Mouse (Mus musculus) forebrain, embryonic 15.5 days (tissue): Measurements from ENCODE around the gene Fbxo22. TPM values are rescaled to one million over a fixed set of nuclear protein-coding genes. Genes with fewer than 3 reads are reported as not detected.
"Not testable (repeated sequence)": the region's sequence is repeated elsewhere in the genome, so short reads cannot be mapped to it uniquely, and the experiment has no call there.

Experiments used
- ATAC-seq: fragments of 200-750 bp; cut with Nextera tagmentation; replicated peaks from 2 replicates; pipeline ENCODE4 v1.8.0; 2017; ENCODE audit warnings: mild to moderate bottlenecking, moderate TSS enrichment, moderate library complexity
- H3K27ac ChIP-seq: fragments of 300-500 bp; sonication (generic); replicated peaks from 2 replicates; pipeline ENCODE4 v1.5.1; 2015; ENCODE audit warnings: mild to moderate bottlenecking, inconsistent platforms
- H3K27me3 ChIP-seq: fragments of 300-500 bp; sonication (generic); 2 replicates; pipeline ENCODE4 v1.6.1; 2015; ENCODE audit warnings: inconsistent platforms
- H3K36me3 ChIP-seq: fragments of 300-500 bp; sonication (generic); 2 replicates; pipeline ENCODE4 v1.6.1; 2015; ENCODE audit warnings: mild to moderate bottlenecking, inconsistent platforms
- H3K4me1 ChIP-seq: fragments of 300-500 bp; sonication (generic); 2 replicates; pipeline ENCODE4 v1.6.1; 2015; ENCODE audit warnings: inconsistent platforms
- H3K4me2 ChIP-seq: fragments of 300-500 bp; sonication (generic); replicated peaks from 2 replicates; pipeline ENCODE4 v1.6.1; 2015; ENCODE audit warnings: mild to moderate bottlenecking, inconsistent platforms
- H3K4me3 ChIP-seq: fragments of 300-500 bp; sonication (generic); 2 replicates; pipeline ENCODE4 v1.5.1; 2015; ENCODE audit warnings: mild to moderate bottlenecking, inconsistent platforms
- H3K9ac ChIP-seq: fragments of 300-500 bp; sonication (generic); replicated peaks from 2 replicates; pipeline ENCODE4 v1.6.1; 2015; ENCODE audit warnings: mild to moderate bottlenecking, inconsistent platforms
- H3K9me3 ChIP-seq: fragments of 300-500 bp; sonication (generic); 2 replicates; pipeline ENCODE4 v1.6.1; 2016; ENCODE audit warnings: inconsistent platforms
- WGBS: fragments of 180-500 bp; shearing (Covaris S2); methylation state at CpG from one replicate; pipeline ENCODE4 v1.1.7; 2015; ENCODE audit warnings: mixed read lengths; 5-methylcytosine and 5-hydroxymethylcytosine counted together
- polyA plus RNA-seq: library from polyadenylated mRNA; unstranded; fragments of >200 nt; fragmentation: Nextera tagmentation; extraction: Ambion mirVana; gene quantifications from 2 replicates; pipeline ENCODE4 v1.2.1, GENCODE M21; 2015

Fbxo22 gene
- polyA plus RNA-seq, 1 experiment from 2014 or later = 86.7 TPM

DNA sequence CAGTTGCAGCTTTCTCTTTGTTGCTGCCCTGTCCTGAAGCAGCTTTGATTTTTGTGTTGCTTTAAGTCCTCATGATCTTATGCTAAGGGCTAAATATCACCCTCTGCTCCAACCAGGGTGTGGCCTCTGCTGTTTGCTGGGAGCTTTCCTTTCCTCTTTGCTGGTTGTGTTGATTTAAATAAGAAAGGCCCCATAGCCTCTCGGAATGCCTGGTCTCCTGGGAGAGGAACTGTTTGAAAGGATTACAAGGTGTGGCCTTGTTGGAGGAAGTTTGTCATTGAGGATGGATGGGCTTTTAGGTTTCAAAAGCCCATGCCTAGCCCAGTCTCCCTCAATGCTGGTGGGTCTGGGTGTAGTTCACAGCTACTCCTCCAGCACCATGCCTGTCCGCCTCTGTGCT lies 7.4 kb downstream of the Fbxo22 start:
- WGBS = 70% methylated on average over 2 of the region's 2 CpGs
- peaks cover 6% of the 10 kb centered on the region for H3K4me1 ChIP-seq
- no peak for ATAC-seq
- H3K4me3 ChIP-seq = no peak overlapping the region
- H3K9me3 ChIP-seq = no peaks in the 10 kb centered on the region
- H3K9ac ChIP-seq = no peak overlapping the region
- H3K27me3 ChIP-seq = no peaks in the 10 kb centered on the region
- H3K27ac ChIP-seq = no peak overlapping the region
- H3K4me2 ChIP-seq = no peak overlapping the region
- peaks cover 70% of the 10 kb centered on the region for H3K36me3 ChIP-seq

DNA sequence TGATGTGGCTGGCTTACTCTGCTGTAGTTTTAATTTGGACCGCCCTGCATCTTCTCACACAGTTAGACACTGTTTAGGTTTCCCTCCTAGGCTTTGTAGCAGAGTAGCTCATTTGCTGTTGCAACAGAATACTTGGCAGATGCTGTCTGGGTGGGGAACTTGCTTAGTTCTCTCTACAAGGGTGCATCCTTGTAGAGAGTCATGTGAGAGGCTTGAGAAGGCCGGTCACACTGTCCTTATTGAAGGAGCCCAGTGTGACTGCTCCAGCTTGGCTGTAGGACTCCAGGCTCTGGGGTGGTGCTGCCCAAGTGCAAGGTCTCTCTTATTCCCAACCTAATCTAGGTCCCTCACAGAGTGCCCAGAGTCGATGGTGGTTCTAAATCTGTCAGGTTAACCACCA lies 8.7 kb downstream of the Fbxo22 start:
- H3K9ac ChIP-seq = no peak overlapping the region
- no peaks in the 10 kb centered on the region for H3K27me3 ChIP-seq
- WGBS = 94% methylated on average over 3 of the region's 3 CpGs
- ATAC-seq = no peak
- H3K4me3 ChIP-seq = no peak overlapping the region
- H3K4me2 ChIP-seq = no peak overlapping the region
- H3K4me1 ChIP-seq = no peaks in the 10 kb centered on the region
- no peaks in the 10 kb centered on the region for H3K9me3 ChIP-seq
- no peak overlapping the region for H3K27ac ChIP-seq
- H3K36me3 ChIP-seq = peaks cover 83% of the 10 kb centered on the region

DNA sequence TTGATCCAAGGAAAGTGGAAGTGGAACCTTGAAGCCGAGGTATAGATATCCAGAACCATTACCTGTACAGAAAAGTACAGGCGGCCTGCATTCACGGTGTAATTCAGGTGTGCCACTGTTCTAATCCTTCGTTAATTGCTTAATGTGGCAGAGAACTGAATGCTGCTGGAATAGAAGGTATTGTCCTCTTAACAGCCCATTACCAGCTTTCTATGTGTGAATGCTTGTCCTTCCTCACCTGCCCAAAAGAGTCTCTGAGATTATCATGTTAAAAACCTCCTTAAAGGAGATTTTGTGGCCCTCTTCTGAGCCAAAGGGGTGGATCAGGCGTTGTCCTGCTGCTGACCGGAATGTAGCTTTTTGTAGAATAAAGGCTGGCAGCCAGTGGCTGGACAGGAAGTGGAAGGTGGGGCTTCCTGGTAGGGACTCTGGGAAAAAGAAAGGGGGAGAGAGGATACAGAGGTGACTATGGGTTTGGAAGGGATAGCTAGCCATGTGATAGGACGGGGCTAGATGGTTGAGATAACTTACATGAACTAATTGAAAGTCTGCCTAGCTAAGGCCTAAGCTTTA lies 16.5 kb downstream of the Fbxo22 start:
- 80% methylated on average over 7 of the region's 7 CpGs for WGBS
- H3K27me3 ChIP-seq = no peaks in the 10 kb centered on the region
- no peak for ATAC-seq
- H3K4me2 ChIP-seq = no peak overlapping the region
- no peaks in the 10 kb centered on the region for H3K4me1 ChIP-seq
- H3K9me3 ChIP-seq = no peaks in the 10 kb centered on the region
- no peak overlapping the region for H3K9ac ChIP-seq
- H3K36me3 ChIP-seq = peaks cover 48% of the 10 kb centered on the region
- no peak overlapping the region for H3K27ac ChIP-seq
- no peak overlapping the region for H3K4me3 ChIP-seq

DNA sequence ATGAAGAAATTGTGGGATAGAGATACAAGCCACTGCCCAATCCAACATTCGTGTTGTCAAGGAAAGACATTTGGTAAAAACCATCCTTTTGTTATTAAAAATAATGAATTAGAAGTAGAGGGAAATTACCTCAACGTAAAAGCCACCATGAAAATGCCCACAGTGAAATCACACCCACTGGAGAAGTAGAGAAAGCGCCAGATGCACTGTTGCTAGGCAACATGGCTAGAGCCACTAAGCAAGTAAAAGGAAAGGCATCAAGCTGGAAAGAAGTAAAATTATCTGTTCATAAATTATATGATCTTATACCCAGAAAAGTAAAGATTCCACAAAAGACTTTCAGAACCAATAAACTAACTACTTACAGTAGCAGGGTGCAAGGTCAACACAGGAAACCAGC lies 17.5 kb downstream of the Fbxo22 start:
- H3K4me1 ChIP-seq = no peaks in the 10 kb centered on the region
- ATAC-seq = no peak
- no peaks in the 10 kb centered on the region for H3K27me3 ChIP-seq
- no peak overlapping the region for H3K4me3 ChIP-seq
- H3K4me2 ChIP-seq = no peak overlapping the region
- no peak overlapping the region for H3K9ac ChIP-seq
- H3K9me3 ChIP-seq = no peaks in the 10 kb centered on the region
- WGBS = 71% methylated on average over 3 of the region's 3 CpGs
- H3K27ac ChIP-seq = no peak overlapping the region
- peaks cover 38% of the 10 kb centered on the region for H3K36me3 ChIP-seq

DNA sequence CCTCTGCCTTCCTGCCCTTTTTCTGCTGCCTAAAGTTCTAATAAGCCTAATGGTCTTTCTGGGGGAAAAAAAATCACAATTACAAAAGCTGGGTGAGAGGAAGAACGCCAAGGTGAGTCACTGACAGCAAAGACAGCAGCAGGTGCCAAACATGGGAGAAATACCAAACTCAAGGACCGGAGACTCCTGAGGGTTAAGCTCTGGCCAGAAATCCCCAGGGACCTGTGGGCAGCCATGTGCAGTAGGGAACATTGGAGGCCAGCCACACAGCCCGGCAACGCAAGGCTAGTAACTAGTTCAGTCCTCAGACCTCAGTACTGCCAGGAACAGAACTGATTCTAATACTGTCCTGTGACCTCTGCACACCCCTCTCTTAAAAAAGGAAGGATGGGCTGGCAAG lies 19.4 kb downstream of the Fbxo22 start:
- WGBS = 96% methylated on average over 4 of the region's 4 CpGs

DNA sequence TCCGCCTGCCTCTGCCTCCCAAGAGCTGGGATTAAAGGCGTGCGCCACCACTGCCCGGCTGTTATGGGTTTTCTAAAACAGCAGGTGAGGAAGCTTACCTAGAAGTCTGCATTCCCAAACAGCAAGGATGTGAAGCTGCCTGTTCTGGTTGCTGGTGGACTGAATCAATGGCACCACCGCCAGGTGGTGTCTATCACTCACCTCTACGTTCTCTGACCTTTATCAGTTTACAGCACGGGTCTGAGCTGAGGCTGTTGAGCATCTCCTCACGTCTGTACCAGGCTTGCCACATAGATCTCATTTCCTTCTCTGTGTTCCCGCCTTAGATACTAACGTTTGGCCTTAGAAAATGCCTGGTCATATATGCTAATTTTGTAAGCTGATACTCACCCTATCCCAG lies 20.3 kb downstream of the Fbxo22 start:
- 74% methylated on average over 10 of the region's 10 CpGs for WGBS
- Histone ChIP-seq H3K9ac (no peak overlapping the region), H3K9me3 (no peaks in the 10 kb centered on the region), H3K4me2 (no peak overlapping the region), H3K27ac (no peak overlapping the region), H3K4me1 (no peaks in the 10 kb centered on the region), H3K27me3 (no peaks in the 10 kb centered on the region), H3K4me3 (no peak overlapping the region), H3K36me3 (peaks cover 13% of the 10 kb centered on the region)
- ATAC-seq = no peak

More for the DNA sequence above, 19.4 kb downstream of the Fbxo22 start:
- H3K9ac ChIP-seq = no peak overlapping the region
- H3K9me3 ChIP-seq = no peaks in the 10 kb centered on the region
- H3K27ac ChIP-seq = no peak overlapping the region
- H3K4me3 ChIP-seq = no peak overlapping the region
- no peak overlapping the region for H3K4me2 ChIP-seq
- H3K27me3 ChIP-seq = no peaks in the 10 kb centered on the region
- no peak for ATAC-seq
- H3K36me3 ChIP-seq = peaks cover 20% of the 10 kb centered on the region
- no peaks in the 10 kb centered on the region for H3K4me1 ChIP-seq

DNA sequence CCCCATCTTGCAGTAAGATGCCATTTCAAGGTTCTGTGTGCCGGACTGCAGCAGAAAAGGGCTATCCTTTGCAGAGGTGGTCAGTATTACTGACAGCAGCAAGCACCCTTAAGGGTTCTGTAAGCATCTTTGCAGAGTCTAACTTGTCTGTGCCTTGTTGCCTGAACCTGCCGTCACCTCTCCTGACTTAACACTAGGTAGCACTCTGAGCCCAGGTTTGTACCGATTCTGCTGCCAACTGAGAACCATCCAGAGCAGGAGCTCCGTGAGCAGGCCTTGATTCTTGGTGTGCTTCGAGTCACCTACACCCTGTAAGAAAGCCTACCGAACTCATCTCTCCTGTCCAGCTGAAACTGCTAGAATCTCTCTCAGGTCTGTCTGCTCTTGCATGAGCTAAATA lies 22.8 kb downstream of the Fbxo22 start:
- no peak overlapping the region for H3K9ac ChIP-seq
- WGBS = 71% methylated on average over 6 of the region's 6 CpGs
- no peak overlapping the region for H3K4me2 ChIP-seq
- no peaks in the 10 kb centered on the region for H3K4me1 ChIP-seq
- no peaks in the 10 kb centered on the region for H3K9me3 ChIP-seq
- H3K27me3 ChIP-seq = no peaks in the 10 kb centered on the region
- no peaks in the 10 kb centered on the region for H3K36me3 ChIP-seq
- no peak overlapping the region for H3K4me3 ChIP-seq
- H3K27ac ChIP-seq = no peak overlapping the region
- no peak for ATAC-seq

DNA sequence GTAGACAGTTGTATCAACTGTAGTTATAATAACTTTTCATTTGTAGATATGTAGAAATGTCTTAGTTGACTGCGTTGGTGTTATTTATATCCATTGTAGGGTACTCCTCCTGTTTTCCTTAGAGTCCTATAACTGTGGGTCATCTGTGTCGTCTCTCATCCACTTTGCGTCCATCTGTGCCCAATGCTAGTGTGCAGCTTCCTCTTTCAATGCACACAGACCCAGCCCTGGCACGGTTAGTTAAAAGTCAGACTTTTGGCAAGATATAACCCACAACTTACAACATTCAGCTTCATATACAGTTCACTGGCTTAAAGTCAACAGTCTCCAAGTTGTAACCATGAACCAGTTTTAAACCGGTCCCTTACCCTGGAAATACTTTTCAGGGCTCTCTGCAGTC lies 23.4 kb downstream of the Fbxo22 start:
- no peak for ATAC-seq
- H3K36me3 ChIP-seq = no peaks in the 10 kb centered on the region
- H3K9ac ChIP-seq = no peak overlapping the region
- H3K4me1 ChIP-seq = no peaks in the 10 kb centered on the region
- 88% methylated on average over 5 of the region's 5 CpGs for WGBS
- H3K27me3 ChIP-seq = no peaks in the 10 kb centered on the region
- H3K4me3 ChIP-seq = no peak overlapping the region
- no peaks in the 10 kb centered on the region for H3K9me3 ChIP-seq
- no peak overlapping the region for H3K4me2 ChIP-seq
- H3K27ac ChIP-seq = no peak overlapping the region

DNA sequence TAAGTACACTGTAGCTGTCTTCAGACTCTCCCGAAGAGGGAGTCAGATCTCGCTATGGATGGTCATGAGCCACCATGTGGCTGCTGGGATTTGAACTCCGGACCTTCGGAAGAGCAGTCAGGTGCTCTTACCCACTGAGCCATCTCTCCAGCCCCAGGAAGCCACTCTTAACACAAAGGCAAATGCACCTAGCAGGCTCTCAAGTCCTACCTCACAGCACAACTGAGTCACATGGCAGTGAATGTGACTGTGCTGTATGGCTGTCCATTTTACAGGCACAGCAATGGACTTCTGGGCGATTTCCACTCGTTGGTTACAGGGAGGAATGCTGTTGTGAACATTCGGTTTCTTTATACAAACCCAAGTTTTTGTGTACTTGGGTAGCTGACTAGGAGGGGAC lies 23.9 kb downstream of the Fbxo22 start:
- no peaks in the 10 kb centered on the region for H3K9me3 ChIP-seq
- H3K27me3 ChIP-seq = no peaks in the 10 kb centered on the region
- ATAC-seq = no peak
- H3K4me1 ChIP-seq = no peaks in the 10 kb centered on the region
- H3K4me2 ChIP-seq = no peak overlapping the region
- H3K27ac ChIP-seq = no peak overlapping the region
- WGBS = 92% methylated on average over 7 of the region's 7 CpGs
- H3K36me3 ChIP-seq = no peaks in the 10 kb centered on the region
- no peak overlapping the region for H3K9ac ChIP-seq
- no peak overlapping the region for H3K4me3 ChIP-seq

DNA sequence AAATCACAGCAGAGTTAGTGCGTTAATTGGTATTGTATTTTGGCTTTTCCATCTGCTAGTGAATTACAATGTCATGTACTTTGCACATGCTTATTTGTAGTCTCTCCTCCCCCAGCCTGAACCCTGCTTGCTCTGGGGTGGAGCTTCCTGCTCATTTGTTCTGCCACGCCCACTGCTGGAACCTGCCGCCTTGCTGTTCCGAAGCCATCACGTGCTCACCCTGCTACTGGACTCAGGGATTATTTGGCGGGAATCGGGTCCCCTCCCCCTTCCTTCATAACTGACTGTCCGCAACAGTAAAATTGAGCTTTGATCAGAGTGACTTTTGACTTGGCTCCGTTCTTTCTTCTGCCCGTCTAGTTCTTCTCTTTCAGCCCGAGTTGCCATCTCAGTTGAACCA lies 24.4 kb downstream of the Fbxo22 start:
- not testable (repeated sequence) for H3K9ac ChIP-seq, H3K27me3 ChIP-seq, H3K36me3 ChIP-seq, H3K4me2 ChIP-seq, H3K4me1 ChIP-seq, H3K9me3 ChIP-seq, H3K4me3 ChIP-seq, ATAC-seq, H3K27ac ChIP-seq
- WGBS = 74% methylated on average over 11 of the region's 11 CpGs

DNA sequence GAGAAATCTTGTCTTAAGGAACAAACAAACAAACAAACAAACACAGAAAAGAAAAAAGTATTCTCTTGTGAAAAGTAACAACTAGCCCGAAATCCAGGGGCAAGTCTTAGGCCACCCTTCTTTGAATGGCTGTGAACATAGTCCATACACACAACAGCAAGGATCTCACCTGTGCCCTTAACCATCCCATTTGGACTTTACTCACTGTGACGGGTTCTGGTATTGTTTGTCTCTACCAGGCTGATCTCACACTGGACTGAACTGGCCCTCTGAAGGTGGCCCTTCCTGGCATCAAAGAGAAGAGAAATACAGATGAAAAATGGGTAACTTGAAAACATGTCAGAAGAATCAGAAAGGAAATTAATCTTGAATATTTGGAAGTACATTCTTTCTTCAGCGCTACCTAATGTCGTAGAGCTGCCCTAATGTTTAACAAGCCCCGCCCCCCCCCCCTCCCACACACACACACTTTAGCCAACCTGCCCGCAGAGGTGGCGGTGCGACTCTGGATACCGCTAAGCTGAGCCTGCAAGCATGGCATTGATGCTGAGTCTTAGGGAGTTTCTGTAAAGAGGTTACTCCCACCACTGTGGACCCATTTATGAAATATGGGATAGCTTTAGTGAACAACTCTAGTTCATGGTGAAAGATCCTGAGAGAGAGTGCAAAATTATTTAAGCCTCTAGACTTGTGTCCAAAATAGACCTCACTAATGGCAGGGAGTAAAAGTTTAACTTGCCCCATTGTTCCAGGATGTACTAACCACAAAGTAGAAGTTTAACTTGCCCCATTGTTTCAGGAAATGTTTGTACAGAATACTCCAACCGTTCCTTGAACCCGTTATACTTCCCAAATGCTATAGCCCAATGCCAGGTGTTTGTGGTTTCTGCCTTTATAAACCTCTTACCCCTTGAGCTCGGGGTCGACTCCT lies 27.8 kb downstream of the Fbxo22 start:
- no peak overlapping the region for H3K4me3 ChIP-seq
- ATAC-seq = no peak
- H3K27ac ChIP-seq = no peak overlapping the region
- H3K4me2 ChIP-seq = no peak overlapping the region
- H3K4me1 ChIP-seq = no peaks in the 10 kb centered on the region
- WGBS = 76% methylated on average over 13 of the region's 13 CpGs
- no peaks in the 10 kb centered on the region for H3K27me3 ChIP-seq
- H3K9ac ChIP-seq = no peak overlapping the region
- no peaks in the 10 kb centered on the region for H3K36me3 ChIP-seq
- H3K9me3 ChIP-seq = no peaks in the 10 kb centered on the region

DNA sequence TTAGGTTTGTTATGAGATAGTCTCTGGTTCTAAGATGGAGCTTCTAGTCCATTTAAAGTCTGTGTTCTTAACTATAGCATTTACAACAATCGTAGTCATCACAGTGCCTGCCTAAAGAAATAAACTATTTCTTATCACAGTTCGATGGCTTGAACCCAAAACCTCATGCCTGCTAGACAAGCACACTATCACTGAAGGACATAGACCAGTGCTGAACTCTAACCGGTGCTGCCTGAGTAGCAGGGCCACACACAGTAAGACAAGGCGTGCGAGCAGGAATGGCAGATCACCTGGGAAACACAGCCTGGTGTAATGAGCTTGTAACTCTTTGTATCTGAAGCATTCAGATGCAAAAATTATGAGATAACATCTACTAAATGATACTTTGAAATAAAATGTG lies 32.1 kb downstream of the Fbxo22 start:
- Histone ChIP-seq H3K27ac (no peak overlapping the region), H3K9ac (no peak overlapping the region), H3K9me3 (no peaks in the 10 kb centered on the region), H3K4me2 (no peak overlapping the region), H3K4me3 (no peak overlapping the region), H3K4me1 (no peaks in the 10 kb centered on the region), H3K36me3 (no peaks in the 10 kb centered on the region), H3K27me3 (no peaks in the 10 kb centered on the region)
- WGBS = 89% methylated on average over 5 of the region's 5 CpGs
- no peak for ATAC-seq
